Mouse (Mus musculus) lung, postnatal 4 days (tissue): ENCODE results near the gene Pde11a.
A peak's percentile ranks its signal among the peaks of the same experiment; 100 is the strongest.

ENCODE experiments used
- DNase-seq, 2 experiments: peaks; one replicate each; pipeline ENCODE4 v3.0.0; 2021

The Pde11a gene

DNA sequence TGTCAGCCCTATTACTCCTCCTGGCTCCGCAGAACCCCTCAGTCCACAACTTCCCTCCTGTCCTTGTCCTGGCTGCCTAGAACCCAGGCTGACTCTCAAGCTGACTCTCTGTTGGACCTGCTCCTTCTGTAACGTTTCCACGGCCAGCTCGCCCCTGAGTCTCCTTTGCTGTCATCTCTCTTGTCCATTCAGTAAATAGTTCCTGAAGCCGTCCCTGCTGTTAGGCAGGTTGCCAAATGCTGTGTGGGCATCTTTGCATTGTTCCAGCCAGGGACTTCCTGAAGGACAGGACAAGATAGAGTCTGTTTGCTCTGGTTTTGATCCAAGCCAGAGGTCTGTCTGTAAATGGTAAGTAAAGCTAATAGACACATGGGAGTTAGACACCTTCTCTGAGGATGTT lies 250.2 kb downstream of the Pde11a start:
- DNase-seq: peak; percentile 70 to 86

DNA sequence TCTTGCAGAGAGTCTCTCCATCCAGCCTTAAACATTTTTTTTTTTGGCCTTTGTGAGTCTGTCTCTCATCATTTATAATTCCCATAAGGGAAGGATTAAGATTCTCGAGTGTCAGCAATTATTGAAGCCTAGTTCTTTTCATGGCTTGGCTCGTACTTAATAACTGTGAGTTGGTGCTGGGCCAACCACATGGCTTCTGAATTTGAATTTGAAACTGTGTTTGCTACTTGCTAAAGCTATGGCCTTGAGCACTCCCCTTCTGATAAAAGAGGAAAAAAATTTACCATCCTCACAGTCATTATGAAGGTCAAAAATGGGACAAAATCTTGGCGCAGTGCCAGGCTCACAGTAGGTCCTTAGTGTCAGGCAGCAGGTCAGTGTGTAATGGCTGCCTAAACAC lies 251.4 kb downstream of the Pde11a start:
- peak; percentile 21 to 43 for DNase-seq

DNA sequence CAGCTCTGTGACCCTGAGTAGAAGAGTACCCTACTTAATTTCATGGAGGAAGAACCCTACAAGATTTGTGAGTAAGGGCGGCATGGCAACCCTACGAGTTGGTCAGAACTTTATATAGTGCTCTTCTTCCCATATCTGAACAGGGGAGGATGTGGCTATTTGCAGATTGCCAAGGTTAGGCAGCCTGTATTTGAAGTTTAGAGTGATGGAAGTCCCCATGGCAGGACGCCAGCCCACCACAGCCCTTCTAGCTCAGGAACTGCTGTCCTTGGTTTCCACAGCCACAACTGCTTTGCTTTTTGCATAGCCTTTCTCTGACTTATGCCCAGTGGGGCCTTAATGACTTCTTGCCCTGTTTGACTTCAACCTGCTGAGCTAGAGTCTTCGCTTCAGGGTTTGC lies 253.6 kb downstream of the Pde11a start:
- DNase-seq: peak in 1 of 2 experiments; percentile 38

DNA sequence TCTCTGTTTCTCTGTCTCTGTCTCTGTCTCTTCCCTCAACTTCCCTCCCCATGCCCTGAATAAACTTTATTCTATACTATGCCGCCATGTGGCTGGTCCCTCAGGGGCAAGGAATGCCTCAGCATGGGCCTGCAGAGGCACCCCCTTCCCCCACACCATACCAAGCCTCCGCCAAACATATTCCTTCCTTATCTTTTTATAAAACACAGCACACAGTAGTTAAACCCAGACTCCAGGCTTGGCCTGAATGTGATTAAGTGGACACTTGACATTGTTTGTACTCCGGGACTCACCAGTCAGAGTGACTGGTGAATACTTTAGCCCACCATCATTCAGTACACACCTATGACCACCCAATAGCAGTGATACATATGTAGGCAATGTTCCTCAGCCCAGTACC lies 254.7 kb downstream of the Pde11a start:
- DNase-seq: no peak

DNA sequence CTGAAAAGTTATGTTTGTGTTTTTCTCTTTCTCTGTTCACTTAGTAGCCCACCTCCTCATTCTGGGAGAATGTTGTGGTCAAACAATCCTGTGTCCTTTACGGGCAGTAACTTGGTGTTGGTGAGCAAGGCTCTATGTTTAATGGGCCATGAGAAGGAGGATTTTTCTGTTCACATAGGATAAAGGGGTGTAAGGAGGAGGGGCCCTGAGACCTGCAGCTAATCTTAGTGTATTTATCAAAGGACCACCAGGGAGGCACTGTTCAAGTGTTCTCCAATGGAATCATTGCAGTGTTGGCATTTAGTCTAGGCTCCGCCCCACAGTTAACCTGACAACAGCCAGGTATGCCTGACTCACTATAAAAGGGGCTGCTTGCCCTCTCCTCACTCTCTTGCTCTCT lies 255.2 kb downstream of the Pde11a start:
- DNase-seq: no peak

DNA sequence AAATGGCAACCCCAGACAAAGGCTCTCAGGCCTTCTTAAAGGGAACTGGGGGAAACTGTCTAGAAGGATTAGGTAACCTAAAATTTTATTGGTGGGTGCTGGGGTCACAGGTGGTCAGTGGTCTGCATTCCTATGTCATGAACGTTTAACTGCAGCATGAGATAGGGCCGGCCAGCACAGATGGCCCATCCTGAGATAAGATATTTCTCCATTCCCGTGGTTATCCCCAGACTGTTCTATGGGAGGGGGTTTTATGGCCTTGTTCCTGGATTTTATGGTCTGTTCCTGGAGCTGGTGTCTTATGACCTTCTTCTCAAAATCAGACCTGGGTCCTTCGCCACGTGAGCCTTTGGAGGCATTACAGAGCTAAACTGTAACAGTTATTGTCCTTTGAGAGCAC lies 256.6 kb downstream of the Pde11a start:
- no peak for DNase-seq

DNA sequence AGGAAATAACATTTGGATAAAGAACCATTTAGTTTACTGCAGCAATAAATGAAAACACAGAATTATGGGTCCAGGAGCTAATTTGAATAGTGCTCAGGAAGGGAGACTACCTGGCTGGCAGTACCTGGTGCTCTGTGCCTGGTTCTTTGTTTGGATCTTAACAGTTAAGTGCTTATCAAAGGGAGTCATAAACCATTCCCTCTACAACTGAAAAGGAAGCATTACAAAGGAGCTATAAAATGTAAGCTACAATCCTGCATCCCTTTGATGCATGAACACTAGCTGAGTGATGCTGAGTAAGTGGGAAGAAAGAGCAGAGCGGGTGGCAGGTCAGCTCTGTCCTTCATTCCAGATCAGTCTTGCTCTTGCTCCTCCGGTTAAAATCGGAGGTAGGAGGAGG lies 258.0 kb downstream of the Pde11a start:
- no peak for DNase-seq

DNA sequence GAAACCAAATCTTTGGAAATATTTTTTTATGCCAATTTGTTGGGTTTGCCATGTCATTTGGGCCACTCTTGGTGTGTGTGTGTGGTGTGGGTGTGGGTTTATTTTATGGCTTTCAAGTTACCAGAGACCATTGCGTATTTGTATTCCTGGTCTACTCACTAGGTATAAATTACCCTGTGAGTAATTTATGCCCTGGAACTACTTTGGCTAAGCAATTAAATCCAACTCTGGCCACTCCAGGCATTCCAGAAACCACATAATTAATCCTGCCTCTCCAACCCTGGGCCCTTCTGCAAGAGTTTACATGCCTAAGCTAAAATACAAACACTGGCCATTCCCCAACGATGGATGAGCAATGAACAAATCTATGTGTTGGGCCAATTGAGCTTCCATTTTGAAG lies 261.7 kb downstream of the Pde11a start:
- DNase-seq: no peak

DNA sequence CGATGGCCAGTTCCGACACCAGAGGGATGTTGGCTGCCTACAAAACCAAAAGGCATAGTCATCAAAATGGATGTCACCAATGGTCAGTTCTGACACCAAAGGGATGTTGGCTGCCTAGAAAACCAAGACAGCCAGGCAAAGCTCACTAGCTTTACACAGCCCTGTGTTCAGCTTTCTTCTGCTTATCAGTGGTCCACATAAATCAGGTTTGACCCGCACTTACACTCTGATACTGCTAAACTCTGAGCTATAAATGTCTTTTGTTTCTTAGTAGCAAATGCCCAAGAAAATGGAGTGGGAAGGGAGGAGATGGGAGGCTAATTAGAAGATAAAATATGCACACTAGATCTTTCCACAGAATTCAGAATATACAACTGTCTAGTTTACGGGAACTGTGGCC lies 262.5 kb downstream of the Pde11a start:
- no peak for DNase-seq

DNA sequence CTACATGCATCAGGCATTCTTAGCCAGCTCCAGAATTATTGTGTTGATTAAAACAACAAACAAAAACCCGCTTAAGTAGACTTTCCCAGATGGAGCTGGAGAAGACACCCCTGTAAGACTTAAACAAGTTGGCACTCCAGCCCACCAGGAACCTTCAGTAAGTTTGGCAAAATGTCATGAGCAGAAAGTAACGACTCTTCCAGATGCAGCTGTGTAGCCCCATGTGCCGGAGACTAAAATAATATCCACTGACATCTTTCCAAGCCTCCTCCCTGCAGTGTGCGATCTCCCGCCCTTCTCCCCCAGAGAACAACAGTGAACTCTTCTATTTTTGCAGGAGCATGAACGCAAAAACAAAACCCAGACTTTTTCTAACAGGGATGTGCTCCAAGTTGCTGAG lies 265.5 kb downstream of the Pde11a start:
- no peak for DNase-seq

DNA sequence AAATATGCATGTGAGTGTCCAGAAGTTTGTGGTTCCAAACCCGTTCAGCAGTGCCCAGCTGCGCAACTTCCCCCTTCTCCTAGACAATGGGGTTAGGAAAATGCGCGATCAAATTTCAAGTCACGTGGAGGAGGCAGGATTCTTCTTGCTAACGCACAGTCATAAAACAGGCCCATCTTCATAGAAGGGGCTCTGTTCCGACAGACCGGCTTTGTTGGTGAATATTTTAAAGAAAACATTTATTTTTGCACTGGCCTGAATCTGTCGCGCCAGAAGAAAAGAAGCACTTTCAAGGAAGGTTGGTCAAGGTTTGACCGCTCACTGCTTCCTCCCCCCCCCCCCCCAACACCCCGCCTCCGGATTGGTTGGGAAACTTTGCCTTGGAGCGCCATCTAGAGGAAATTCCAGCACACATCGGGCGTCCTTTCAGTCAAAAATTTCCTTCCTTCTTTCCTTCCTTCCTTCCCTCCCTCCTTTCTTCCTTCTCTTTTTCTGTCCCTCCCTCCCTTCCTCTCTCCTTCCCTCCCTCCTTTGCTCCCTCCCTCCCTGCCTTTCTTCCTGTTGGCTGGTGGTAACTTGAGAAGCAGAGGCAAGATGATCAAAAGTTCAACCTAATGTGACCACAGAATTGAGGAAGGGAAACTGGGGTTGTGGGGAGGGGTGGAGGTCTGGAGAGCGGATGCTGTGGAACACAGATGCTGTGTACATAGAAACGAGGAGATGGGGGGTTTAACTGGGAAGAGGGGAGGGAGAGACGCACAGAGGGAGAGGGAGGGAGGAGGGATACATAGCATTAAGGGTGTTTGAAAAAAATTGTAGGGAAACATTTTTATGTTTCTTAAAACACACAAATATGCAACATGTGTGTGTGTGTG lies 267.9 kb downstream of the Pde11a start:
- DNase-seq: peak; percentile 75 to 79

DNA sequence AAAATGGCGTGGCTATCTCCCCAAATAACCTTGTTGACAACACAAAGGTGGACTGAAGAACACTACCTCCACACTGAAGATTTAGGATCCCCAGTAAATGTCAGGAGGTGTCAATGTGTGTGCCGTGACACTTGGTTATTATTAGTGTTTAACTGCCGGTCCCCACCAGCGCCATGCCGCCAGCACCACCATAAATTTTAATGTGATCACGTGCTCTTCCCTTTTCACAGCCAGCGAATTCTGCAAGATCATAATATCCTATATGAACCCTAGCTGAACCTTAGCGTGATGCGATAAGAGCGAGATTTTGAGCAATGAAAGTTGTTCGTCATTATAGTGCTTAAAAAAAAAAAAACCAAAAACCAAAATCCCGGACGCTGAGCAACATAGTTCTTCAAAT lies 269.3 kb downstream of the Pde11a start:
- DNase-seq: no peak

DNA sequence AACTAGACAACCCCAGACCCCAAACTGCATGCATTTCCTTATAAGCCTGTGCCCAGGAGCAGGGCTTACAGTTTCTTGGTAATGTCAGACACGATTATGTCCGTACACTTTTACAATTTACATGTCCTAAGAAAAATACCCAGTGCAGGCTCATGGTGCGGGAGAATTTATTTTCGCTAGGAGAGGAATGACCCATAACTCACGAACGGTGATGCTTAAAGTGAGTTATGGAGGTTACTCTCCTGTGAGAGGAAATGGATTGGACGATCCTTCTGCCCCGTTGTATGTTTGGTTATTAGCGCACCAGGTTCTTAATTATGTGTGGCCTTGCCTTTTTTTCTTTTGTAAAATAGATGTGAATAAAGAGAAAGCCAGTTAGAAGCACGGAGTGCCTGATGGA lies 270.4 kb downstream of the Pde11a start:
- DNase-seq: no peak

DNA sequence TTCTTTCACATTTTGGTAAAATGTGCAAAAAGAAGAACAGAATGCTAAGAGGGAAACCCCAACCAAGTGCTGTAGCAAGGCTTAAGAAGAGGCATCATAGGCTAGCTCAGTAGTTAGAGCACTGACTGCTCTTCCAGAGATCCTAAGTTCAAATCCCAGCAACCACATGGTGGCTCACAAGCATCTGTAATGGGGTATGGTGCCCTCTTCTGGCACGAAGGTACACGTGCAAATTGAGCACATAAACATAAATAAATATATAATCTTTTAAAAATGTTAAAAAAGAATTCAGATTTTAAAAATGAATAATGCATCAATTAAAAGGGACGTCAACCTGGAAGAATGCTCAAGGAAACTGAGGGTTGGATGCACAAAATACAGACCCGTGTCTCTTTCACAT lies 271.4 kb downstream of the Pde11a start:
- no peak for DNase-seq

DNA sequence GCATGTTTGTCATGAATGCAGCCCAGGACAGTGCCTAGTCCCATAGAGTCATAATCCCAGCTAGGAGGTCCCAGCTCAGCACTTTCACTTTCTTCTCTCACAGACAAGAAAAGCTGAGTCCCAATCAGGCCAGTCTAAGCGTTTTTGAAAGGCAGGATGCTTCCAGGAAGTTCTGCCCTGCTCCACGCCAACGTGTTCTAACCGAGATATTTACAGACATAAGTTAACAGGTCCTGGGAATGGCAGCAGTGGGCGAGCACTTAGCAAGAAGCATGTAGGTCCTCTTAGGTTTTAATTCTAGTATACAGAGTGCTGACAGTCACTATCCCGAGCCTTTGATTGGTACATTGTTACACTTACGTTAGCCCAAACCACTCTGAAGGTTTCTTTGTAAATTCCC lies 273.3 kb downstream of the Pde11a start:
- DNase-seq: peak in 1 of 2 experiments; percentile 21

DNA sequence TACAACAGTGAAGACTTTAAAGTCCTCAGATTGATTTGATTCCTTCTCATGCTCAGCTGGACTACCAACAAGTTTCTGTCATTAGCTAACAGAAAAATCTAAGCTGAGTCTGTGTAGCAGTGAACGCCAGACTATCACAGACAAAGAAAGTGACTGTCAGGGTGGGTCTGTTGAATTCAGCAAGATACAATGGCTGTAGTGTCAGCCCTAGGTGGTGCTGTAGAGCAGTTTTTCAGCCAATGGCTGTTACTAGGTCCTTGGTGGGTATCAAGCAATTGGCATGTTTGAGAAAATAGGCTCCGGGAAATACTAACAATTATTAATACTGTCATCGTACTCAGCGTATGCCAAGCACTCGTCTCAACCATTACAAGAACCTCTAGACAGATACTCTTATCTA lies 274.5 kb downstream of the Pde11a start:
- DNase-seq: peak; percentile 35 to 69

DNA sequence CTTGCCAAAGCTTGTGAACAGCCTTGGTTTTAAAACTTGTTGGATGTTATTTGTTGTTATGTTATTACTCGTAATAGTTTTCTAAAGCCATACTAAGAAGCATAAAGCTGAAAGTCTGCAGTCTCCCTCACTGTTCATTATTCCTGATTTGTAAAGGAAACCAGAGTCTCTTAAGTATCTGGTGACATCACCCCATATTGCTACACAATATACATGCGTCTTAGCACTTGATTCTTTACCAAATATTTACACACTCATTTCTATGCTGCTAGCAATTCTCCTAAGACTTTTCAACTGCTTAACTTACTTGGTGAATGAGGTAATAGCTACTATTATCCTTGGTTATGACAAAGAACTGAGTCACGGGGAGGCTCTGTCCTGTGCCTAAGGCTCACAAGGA lies 278.4 kb downstream of the Pde11a start:
- DNase-seq: no peak

DNA sequence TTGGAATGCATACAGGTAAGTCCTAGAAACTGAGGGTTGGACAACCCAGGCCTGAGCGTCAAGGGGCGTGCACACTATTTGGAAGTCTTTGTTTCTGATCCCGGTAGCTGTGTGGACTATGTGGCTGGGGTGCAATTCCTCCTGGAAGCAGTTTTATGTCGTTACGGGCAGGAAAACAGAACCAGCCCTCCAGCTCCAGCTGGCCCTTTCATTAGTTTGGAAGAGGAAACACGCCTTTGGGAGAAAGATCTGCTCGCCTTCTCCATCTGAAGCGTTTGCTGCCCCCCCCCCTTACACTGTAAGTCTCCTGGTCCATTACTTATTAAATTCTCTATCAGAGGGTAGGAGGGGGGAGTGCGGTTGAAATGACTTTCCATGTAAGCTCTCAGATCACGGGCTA lies 279.0 kb downstream of the Pde11a start:
- peak in 1 of 2 experiments; percentile 32 for DNase-seq

DNA sequence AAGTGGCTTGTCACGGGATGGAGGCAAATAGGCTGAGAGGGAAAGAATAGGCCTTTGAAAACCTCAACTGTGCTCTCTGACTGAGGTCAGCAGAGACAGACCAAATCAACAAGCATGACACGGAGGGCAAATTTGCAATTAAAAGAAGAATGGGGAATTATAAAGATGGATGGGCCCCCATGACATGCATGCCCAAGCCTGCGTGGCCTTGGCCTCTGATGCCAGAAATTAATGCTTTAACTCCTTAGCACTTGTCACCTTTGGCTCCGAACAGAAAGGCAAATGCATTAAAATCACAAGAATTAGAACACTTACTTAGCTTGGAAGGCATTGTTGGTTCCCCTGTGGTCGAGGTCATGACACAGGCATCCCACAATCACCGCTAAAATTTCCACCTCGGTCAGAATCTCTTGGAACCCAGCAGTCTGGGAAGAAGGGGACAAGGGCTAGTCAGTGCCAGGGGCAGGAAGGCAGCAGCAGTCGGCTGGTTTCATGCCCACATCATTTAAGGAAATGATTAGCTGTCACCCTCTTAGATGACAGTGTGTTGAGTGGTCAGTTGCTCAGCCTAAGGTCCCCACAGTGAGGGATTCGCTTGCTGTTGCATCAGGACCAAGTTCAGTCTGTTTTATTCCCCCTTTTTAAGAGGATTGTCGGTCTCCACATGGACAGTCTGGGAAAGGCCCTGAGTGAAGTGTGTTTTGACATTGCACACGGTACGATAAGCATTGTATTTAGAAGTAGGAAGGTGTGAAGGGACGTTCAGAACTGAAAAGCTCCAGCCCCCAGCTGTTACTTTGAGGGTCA lies 279.7 kb downstream of the Pde11a start:
- DNase-seq: peak; percentile 30 to 70

DNA sequence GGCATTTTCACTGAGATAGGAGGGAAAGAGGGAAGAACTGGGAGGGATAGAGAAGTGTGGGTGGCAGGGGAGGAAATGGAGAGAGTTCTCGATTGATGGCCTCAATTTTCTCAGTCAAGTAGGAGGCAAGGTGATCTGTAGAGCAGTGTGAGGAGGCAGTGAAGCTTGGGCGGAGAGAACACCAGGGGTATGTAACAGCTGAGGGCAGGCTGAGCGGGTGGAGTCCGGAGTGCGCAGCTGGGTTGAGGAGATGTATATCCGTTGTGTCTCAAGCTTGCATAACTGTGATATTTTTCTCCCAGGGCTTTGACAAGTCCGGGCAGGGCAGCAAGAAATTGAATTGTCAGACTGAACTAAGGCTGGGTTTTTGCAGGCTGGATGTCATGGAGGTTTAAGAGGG lies 281.0 kb downstream of the Pde11a start:
- peak in 1 of 2 experiments; percentile 41 for DNase-seq

DNA sequence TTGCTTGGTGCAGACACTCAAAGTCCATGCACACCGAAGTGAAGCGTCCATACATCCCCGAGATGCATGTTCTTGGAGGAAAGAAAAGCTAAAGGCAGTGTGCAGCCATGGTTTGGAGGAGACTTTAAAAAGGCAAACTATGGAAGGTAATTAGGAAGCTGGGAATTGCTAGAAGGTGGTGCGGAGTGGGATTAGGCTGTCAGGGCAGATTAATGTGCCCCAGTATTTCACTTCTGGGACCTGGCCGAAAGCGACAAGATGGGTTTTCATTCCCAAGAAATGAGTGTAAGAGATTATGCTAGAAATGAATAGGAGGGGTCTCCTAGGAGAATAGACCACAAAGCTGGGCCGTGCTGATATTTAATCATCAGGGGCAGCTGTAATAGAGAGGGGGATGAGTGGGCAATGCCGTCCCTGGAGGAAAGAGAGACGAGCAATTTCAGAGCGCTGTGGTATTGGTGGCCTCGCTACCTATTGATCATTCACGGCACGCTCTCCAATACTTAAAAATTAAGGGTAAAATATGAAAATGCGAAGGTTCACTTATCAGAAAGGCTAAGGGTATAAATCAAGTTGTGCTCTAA lies 284.7 kb downstream of the Pde11a start:
- DNase-seq: no peak

DNA sequence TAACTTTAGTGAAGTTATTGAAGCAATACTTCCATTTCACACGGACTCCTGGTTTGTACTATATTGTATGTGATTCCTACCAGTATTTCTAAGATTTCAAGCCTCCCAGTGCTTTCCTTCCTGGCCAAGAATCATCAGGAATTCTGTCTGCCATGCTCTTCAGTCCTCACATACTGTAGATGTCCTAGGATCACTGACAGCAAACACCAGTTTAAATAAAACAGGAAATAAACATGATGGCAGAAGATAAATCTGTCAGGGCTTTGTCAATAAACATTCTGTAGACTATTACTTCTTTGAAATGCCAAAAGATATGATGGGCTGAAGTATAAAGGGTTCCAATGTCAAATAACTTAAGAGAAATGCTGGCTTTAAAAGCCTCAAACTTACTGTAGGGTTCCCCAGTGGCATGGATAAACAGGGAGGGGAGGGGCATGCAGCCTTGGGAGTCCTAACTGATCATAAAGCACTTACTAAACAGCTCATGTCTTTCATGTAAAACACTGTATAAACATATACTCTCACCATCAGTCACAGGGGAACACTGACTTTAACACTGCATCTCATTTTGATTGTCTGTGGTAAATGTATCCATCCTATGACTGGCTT lies 285.6 kb downstream of the Pde11a start:
- DNase-seq: no peak

DNA sequence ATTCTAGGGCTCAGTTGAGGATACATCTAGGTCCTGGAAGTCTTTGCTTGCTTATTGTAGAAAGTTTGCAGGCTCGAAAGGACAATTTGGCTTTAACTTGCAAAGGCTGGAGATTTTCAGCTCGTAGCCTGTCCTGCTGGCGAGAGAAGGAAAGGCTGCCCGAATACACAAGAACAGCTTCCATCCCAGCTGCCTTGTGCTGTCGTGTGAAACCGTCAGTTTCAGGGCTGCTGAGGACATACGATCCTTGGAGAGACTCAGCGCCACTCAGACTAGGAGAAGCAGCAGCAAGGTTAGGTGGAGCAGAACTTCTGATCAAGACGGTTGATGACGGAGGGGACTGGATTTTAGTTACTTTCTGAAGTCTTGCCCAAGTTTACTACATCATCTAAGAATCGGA lies 287.2 kb downstream of the Pde11a start:
- peak; percentile 20 to 47 for DNase-seq
